Mouse (Mus musculus): ENCODE data around the gene Gprin3.
"Not testable (repeated sequence)": the region's sequence is repeated elsewhere in the genome, so short reads cannot be mapped to it uniquely, and the experiment has no call there.

The Gprin3 gene

DNA sequence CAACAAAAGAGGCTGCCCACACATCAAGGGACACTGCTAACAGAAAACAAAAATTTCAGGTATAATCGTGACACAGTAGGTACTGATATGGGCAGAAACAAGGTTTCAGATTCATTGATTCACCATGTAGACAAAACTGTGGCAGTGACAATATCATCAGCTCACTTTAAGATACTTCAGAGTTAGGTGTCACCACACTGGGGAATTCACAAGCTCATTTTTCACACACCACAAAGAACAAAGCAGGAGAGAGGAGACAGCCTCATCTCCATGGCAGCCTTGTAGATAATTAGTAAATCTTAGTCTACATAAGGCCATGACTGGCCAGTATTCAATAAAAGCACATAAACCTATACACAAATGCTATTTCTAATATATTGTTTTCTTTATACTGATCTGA lies 77.4 kb downstream of the Gprin3 start:
- no peak for DNase-seq (ENCODE audit: low spot score)

DNA sequence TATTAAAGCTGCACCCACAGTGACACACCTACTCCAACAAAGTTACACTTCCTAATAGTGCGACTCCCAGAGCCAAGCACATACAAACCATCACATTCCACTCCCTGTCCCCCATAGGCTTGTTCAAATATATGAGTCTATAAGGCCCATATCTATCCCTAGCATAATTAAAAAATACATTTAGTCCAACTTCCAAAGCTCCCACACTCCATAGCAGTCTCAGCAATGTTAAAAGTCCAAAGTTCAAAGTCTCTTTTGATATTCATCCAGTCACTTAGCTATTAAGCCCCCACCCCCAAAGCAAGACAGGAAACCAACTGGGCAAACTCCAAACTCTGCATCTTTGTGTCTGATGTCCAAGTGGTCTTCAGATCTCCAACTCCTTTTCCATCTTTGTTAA lies 84.9 kb downstream of the Gprin3 start:
- no peak for DNase-seq (ENCODE audit: low spot score)

DNA sequence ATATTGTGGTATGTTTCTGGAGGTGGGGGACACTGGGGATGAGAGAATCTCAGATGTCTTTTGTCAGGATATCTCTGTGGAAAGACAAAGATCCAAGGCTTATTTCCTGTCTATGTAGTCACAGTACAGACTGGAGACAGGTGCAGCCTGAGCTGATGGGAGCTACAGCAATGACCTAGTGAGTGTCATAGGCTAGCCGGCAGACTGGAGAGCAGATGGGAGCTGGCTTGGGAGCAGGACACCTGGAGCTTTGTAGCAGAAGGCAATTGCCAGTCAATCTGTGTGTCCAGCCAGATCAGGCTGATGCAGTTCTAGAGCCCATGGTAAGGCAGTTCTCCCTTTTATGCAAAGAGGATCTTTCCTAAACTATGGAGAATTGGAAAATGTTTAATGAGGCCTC lies 97.8 kb downstream of the Gprin3 start:
- DNase-seq (ENCODE audit: low spot score) = no peak

DNA sequence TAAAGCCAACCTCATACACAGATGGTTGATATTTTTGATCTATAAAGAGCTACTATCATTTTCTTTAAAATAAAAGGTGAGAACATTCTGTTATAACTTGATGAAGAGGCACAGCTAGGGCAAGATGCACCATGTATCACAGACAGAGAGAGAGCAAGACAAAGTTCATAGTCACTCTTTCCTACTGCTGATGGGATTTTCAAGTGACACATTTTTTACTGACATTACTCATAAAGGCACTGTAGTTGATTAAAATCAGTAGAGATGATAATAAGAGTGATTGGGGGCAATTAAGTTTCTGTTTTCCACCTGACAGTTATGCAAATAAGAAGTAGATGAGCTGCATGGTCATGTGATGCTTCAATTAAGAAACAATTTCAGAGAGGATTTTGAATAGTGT lies 110.2 kb downstream of the Gprin3 start:
- DNase-seq (ENCODE audit: low spot score) = no peak

DNA sequence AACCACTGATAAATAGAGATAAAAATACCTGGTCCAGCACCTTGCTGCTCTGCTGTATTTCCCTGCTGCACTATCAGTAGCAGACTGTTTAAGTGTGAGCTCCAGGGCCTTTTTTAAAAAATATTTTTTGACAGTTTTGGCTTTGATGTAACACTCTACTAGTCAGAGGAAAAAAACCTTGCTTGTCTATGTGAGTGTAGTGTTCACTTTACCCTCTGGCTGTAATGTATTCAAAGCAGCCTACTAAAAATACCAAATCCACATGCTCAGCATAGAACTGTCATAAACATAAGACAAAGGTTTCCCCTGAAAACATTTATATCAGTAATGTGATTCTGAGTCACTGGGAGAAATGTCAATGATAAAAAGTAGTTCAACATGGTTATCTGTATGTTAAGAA lies 111.0 kb downstream of the Gprin3 start:
- DNase-seq (ENCODE audit: low spot score) = no peak

DNA sequence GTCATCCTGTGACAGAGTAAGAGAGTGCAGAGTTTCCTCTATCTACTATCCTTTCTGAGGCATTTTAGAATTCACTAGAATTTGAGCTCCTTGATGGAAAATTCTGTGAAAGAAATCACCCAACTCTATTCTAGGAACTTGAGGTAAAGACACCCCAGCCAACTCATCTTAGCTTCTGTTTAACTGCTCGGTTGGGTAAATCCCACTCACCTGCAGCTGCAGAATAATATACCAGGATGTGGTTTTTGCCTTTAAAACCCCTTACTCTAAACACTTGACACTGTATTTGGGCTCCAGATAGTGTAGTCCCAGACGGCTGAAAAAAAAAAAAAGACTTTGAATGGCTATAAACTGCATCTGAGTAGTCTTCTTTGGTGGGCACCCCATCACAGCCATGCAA lies 112.9 kb downstream of the Gprin3 start:
- DNase-seq (ENCODE audit: low spot score) = no peak

DNA sequence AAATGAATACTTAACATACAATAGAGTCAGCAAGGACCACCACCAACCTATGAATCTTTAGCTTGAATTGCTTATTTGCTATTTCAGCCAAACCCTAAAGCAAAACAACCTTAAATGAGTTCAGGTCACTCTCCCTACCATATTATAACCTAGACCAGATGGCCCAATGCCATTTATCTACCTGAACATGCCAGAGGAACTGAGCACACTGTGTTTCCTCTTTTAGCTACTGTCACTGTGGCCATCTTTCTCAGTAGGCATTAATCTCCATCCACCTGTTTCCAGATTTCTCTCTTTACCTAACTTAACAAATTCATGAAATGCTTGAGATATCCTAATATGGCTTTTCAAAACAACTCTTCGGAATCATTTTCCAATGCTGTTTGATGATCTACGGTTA lies 114.9 kb downstream of the Gprin3 start:
- no peak for DNase-seq (ENCODE audit: low spot score)

DNA sequence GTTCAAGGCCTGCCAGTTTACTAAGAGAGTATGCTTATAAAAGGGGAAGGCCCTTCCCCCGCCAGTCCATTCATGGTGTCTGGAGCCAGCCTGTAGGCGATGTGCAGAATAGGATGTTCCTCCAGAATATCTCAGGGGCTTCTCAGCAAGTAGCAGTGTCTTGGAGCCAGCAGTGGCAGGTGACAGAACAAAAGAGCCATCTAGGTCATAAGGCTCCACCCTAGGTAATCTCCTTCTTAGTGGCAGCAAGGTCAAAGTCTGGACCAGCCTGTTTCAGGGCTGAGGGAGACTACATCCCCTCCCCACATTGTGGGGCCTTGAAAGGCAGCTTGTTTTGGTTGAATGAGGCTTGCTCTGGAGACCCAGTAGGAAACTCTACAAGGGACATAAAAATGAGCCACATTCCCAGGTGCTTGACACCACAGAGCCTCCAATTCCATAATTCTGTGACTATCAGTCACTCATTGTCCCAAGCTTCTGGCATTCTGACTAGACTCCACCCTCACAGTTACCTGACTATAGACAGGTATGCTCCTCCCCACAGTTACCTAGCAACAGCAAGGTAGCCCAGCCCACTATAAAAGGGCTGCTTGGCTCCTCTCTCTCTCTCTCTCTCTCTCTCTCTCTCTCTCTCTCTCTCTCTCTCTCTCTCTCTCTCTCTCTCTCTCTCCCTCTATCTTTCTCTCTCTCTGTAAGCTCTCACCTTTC lies 121.7 kb downstream of the Gprin3 start:
- DNase-seq (ENCODE audit: low spot score) = not testable (repeated sequence)

DNA sequence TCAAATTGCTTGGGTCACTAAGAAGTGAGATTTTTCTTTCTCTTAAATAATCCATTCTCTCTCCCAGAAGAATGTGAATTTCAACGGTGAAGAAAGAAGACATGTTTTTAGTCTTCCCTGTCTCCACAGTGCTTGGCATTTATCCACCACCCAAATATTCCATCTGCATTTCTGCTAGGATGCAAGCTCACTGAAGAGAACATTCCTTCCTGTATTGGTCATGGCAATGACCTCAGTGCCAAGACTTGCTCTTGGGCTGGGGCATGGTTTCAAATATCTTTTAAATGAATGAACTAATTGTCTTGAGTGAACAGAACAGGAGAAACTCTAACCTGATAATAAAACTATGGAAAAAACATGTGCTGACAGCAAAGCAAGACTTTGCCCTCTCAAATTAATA lies 123.1 kb downstream of the Gprin3 start:
- DNase-seq (ENCODE audit: low spot score) = no peak
